Mouse (Mus musculus) cerebellum, postnatal 14 days (tissue): ENCODE results near the gene Pfdn4.

Source experiments
- DNase-seq, 2 experiments: peaks; one replicate each; pipeline ENCODE4 v3.0.0; 2021; ENCODE audit warnings: mixed read lengths in 2 of 2

The Pfdn4 gene

GRCm38 (mm10) chr2:170552088-170552487 is 55.9 kb downstream of the Pfdn4 start:
- DNase-seq: no peak

- DNase-seq: no peak
Observed at GRCm38 (mm10) chr2:170563956-170564855, 68.0 kb downstream of the Pfdn4 start.

GRCm38 (mm10) chr2:170564995-170565394 is 68.8 kb downstream of the Pfdn4 start:
- no peak for DNase-seq
